Mouse (Mus musculus): ENCODE measurements around the gene Rhebl1. TPM values are rescaled to one million over a fixed set of nuclear protein-coding genes. Genes with fewer than 3 reads are reported as not detected.

Rhebl1 gene
- polyA plus RNA-seq, 1 experiment, result 14.8 TPM

GRCm38 (mm10) chr15:98853161-98853937 is 41.0 kb downstream of the Rhebl1 start:
- 92% methylated on average over 28 of the region's 28 CpGs for WGBS
- no peak for DNase-seq (ENCODE audit: low read depth, low spot score)

GRCm38 (mm10) chr15:98852733-98853132 is 41.6 kb downstream of the Rhebl1 start:
- WGBS, result 88% methylated on average over 9 of the region's 9 CpGs
- DNase-seq (ENCODE audit: low read depth, low spot score), result no peak

GRCm38 (mm10) chr15:98852071-98852470 is 42.3 kb downstream of the Rhebl1 start:
- WGBS, result 97% methylated on average over 9 of the region's 9 CpGs
- DNase-seq (ENCODE audit: low read depth, low spot score), result no peak

GRCm38 (mm10) chr15:98851229-98851818 is 43.0 kb downstream of the Rhebl1 start:
- DNase-seq (ENCODE audit: low read depth, low spot score), result no peak
- WGBS, result 63% methylated on average over 21 of the region's 21 CpGs

- no peak for DNase-seq (ENCODE audit: low read depth, low spot score)
- 80% methylated on average over 14 of the region's 14 CpGs for WGBS
Measured at GRCm38 (mm10) chr15:98850668-98851067, 43.7 kb downstream of the Rhebl1 start.

- no peak for DNase-seq (ENCODE audit: low read depth, low spot score)
Measured at GRCm38 (mm10) chr15:98849956-98850600, 44.3 kb downstream of the Rhebl1 start.

GRCm38 (mm10) chr15:98849165-98849564 is 45.2 kb downstream of the Rhebl1 start:
- 95% methylated on average over 11 of the region's 11 CpGs for WGBS
- DNase-seq (ENCODE audit: low read depth, low spot score), result no peak

More at GRCm38 (mm10) chr15:98849956-98850600, 44.3 kb downstream of the Rhebl1 start:
- WGBS, result 81% methylated on average over 16 of the region's 16 CpGs

GRCm38 (mm10) chr15:98846140-98846539 is 48.2 kb downstream of the Rhebl1 start:
- DNase-seq (ENCODE audit: low read depth, low spot score), result no peak

GRCm38 (mm10) chr15:98845149-98845548 is 49.2 kb downstream of the Rhebl1 start:
- 91% methylated on average over 2 of the region's 2 CpGs for WGBS
- DNase-seq (ENCODE audit: low read depth, low spot score), result no peak

More at GRCm38 (mm10) chr15:98846140-98846539, 48.2 kb downstream of the Rhebl1 start:
- WGBS, result 80% methylated on average over 8 of the region's 8 CpGs

- WGBS, result 93% methylated on average over 11 of the region's 11 CpGs
- no peak for DNase-seq (ENCODE audit: low read depth, low spot score)
Measured at GRCm38 (mm10) chr15:98843595-98844223, 50.6 kb downstream of the Rhebl1 start.

GRCm38 (mm10) chr15:98839671-98840585 is 54.4 kb downstream of the Rhebl1 start:
- 92% methylated on average over 30 of the region's 30 CpGs for WGBS
- no peak for DNase-seq (ENCODE audit: low read depth, low spot score)

- 96% methylated on average over 14 of the region's 14 CpGs for WGBS
- no peak for DNase-seq (ENCODE audit: low read depth, low spot score)
Measured at GRCm38 (mm10) chr15:98839161-98839560, 55.2 kb downstream of the Rhebl1 start.

GRCm38 (mm10) chr15:98837743-98838103 is 56.6 kb downstream of the Rhebl1 start:
- no peak for DNase-seq (ENCODE audit: low read depth, low spot score)
- 74% methylated on average over 4 of the region's 4 CpGs for WGBS

- DNase-seq (ENCODE audit: low read depth, low spot score), result no peak
- WGBS, result 92% methylated on average over 21 of the region's 21 CpGs
Measured at GRCm38 (mm10) chr15:98837006-98837742, 57.2 kb downstream of the Rhebl1 start.

GRCm38 (mm10) chr15:98835291-98835690 is 59.0 kb downstream of the Rhebl1 start:
- 93% methylated on average over 14 of the region's 14 CpGs for WGBS
- DNase-seq (ENCODE audit: low read depth, low spot score), result no peak

- WGBS, result 80% methylated on average over 13 of the region's 13 CpGs
- DNase-seq (ENCODE audit: low read depth, low spot score), result no peak
Measured at GRCm38 (mm10) chr15:98834059-98834458, 60.3 kb downstream of the Rhebl1 start.

GRCm38 (mm10) chr15:98833281-98833680 is 61.1 kb downstream of the Rhebl1 start:
- DNase-seq (ENCODE audit: low read depth, low spot score), result no peak
- 90% methylated on average over 11 of the region's 11 CpGs for WGBS

- WGBS, result 67% methylated on average over 12 of the region's 12 CpGs
- DNase-seq (ENCODE audit: low read depth, low spot score), result no peak
Measured at GRCm38 (mm10) chr15:98832161-98833058, 61.9 kb downstream of the Rhebl1 start.
